ENCODE assay signal across 13 mouse cellular contexts in the genomic region with DNA sequence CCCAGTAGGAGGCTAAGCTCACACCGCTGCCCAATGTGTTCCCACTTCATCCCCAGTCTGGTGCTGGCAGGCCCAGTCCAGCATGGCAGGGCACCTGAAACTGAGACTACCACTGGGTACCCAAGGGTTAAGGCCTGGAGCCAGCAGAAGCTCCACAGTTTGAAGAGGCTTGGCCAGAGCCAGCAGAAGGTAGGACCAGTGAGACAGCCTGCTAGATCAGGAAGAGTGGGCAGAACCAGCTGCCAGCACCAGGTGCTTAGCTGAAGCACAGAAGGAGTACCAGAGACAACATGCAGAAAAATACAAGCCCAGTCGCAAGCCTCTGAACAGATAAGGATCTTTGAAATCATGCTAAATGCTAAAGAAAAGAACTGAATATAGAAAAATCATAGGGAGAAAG.
DNase-seq lines count a peak whose midpoint lies in the region; ATAC-seq lines count a peak whose summit lies in the region.
"Had no signal": no experiment of that assay in that cellular context is flagged by ENCODE, and none has a peak within 500 bp of the region (broad histone marks: within the 10 kb centered on the region; RNA-seq: fewer than 3 reads in every experiment).

No protein-coding gene starts in this region.

- intact Hi-C loops in left cerebral cortex, postnatal 14 days (cut with DNase I) = no loop called here

- no peak overlapping the region for H3K9ac ChIP-seq in neural tube, embryonic 15.5 days (replicated peaks)
- H3K9ac ChIP-seq: forebrain, embryonic 15.5 days; hindbrain, embryonic 14.5 days; lung, embryonic 15.5 days had no signal

- no peak overlapping the region for H3K27ac ChIP-seq in neural tube, embryonic 15.5 days (replicated peaks)
- H3K27ac ChIP-seq: forebrain, embryonic 15.5 days; hindbrain, embryonic 14.5 days; lung, embryonic 15.5 days had no signal

- no peaks in the 10 kb centered on the region for H3K4me1 ChIP-seq in neural tube, embryonic 15.5 days
- H3K4me1 ChIP-seq: forebrain, embryonic 15.5 days; lung, embryonic 15.5 days had no signal

- ATAC-seq in neural tube, embryonic 15.5 days (ENCODE audit: low FRiP score) = no peak
- no peak for ATAC-seq in CD4-positive, CD25-positive, alpha-beta regulatory T cell, adult 4 months
- ATAC-seq: forebrain, embryonic 15.5 days had no signal

- H3K36me3 ChIP-seq in neural tube, embryonic 15.5 days = no peaks in the 10 kb centered on the region
- H3K36me3 ChIP-seq: forebrain, embryonic 15.5 days; lung, embryonic 15.5 days had no signal

- WGBS in neural tube, embryonic 15.5 days = 84% methylated on average over 2 of the region's 2 CpGs

- no peak overlapping the region for H3K4me2 ChIP-seq in neural tube, embryonic 15.5 days
- H3K4me2 ChIP-seq: forebrain, embryonic 15.5 days; heart, embryonic 11.5 days; hindbrain, embryonic 14.5 days; lung, embryonic 15.5 days had no signal

- 0 out of 2 replicates have a peak, but pooled peaks cover 4% of the 10 kb centered on the region for H3K9me3 ChIP-seq in neural tube, embryonic 15.5 days (replicated peaks)
- H3K9me3 ChIP-seq: forebrain, embryonic 15.5 days; lung, embryonic 15.5 days had no signal

- no peaks in the 10 kb centered on the region for H3K27me3 ChIP-seq in neural tube, embryonic 15.5 days (replicated peaks)
- H3K27me3 ChIP-seq: forebrain, embryonic 15.5 days; lung, embryonic 15.5 days had no signal

- H3K4me3 ChIP-seq in neural tube, embryonic 15.5 days (replicated peaks) = no peak overlapping the region
- H3K4me3 ChIP-seq: forebrain, embryonic 15.5 days; lung, embryonic 15.5 days had no signal

- peak; percentile 4 for DNase-seq in cerebellum, adult 11 months
- DNase-seq in cerebellum, postnatal 10 days = peak; percentile 52 to 53
- peak; percentile 70 to 83 for DNase-seq in layer of hippocampus, adult 8-10 months (ENCODE audit: low spot score in 2 of 2)
- peak; percentile 22 to 48 for DNase-seq in left cerebral cortex, postnatal 14 days (ENCODE audit: low spot score in 2 of 2)
- no peak for DNase-seq in neural tube, embryonic 10.5 days (ENCODE audit: extremely low spot score, low spot score)
- DNase-seq in adipocyte (ENCODE audit: low spot score) = no peak
- DNase-seq: liver had no signal

Comparison
In these comparisons a context has a peak if more than half of its experiments do, and no peak if none do; other contexts are left out.
1. DNase-seq: peak in cerebellum, adult 11 months (single experiment), cerebellum, postnatal 10 days (2 of 2), layer of hippocampus, adult 8-10 months (2 of 2) and left cerebral cortex, postnatal 14 days (2 of 2); none in neural tube, embryonic 10.5 days (single experiment) and adipocyte (single experiment).